ENCODE assay signal across 1 mouse cellular context in genomic region chr1:135373171-135373677, GRCm38 (mm10).
TF ChIP-seq lines count a peak whose summit lies in the region.

No protein-coding gene starts in this region.

TF ChIP-seq in myocyte, 11 proteins besides CTCF, POLR2A, EP300 and RAD21 (continued from another document):
- TF ChIP-seq MYOD1 (IDR thresholded peaks at IDR 0.05; ENCODE audit: control insufficient read depth in 1 of 3, insufficient read length in 2 of 3, low read depth in 2 of 3) (no peak), REST (IDR thresholded peaks at IDR 0.05; ENCODE audit: insufficient read depth, insufficient read length) (no peak), MYOG (IDR thresholded peaks at IDR 0.05; ENCODE audit: control insufficient read depth in 1 of 3, insufficient read depth in 1 of 3, insufficient read length in 2 of 3, low read depth in 2 of 3) (no peak), SRF (IDR thresholded peaks at IDR 0.05; ENCODE audit: control insufficient read depth, insufficient read length, low read depth) (no peak), CEBPB (IDR thresholded peaks at IDR 0.05; ENCODE audit: insufficient read depth, poor library complexity, severe bottlenecking) (no peak)
